Mouse (Mus musculus) MEL (cell line): ENCODE measurements around the gene Arfrp1. TPM values are rescaled to one million over a fixed set of nuclear protein-coding genes. Genes with fewer than 3 reads are reported as not detected.

Experiments used
- DNase-seq: peaks from one replicate; pipeline ENCODE4 v3.0.0; 2011; ENCODE audit warnings: low read depth, low spot score
- H3K27ac ChIP-seq: 2 replicates; pipeline ENCODE4 v1.5.1; 2012; ENCODE audit warnings: low read depth, mild to moderate bottlenecking, control low read depth, low read length, moderate library complexity; ENCODE audit not compliant: control insufficient read depth
- H3K27me3 ChIP-seq, 2 experiments: fragments of 150-350 bp in 1 of 2; sonication (generic) in 1 of 2; 2 replicates each; pipeline ENCODE4 v1.6.1; 2012; ENCODE audit warnings: low read length in 2 of 2, mild to moderate bottlenecking in 2 of 2, improper control_type of control experiment in 1 of 2, moderate library complexity in 1 of 2; ENCODE audit not compliant: insufficient read depth in 2 of 2, control insufficient read depth in 1 of 2
- H3K36me3 ChIP-seq, 2 experiments: 2 replicates each; pipeline ENCODE4 v1.6.1; 2012 to 2014; ENCODE audit warnings: low read length in 2 of 2, improper control_type of control experiment in 1 of 2, inconsistent platforms in 1 of 2, mild to moderate bottlenecking in 1 of 2; ENCODE audit not compliant: insufficient read depth in 2 of 2, control insufficient read depth in 1 of 2
- H3K4me1 ChIP-seq, 2 experiments: fragments of 150-350 bp in 1 of 2; sonication (generic) in 1 of 2; 2 replicates each; pipeline ENCODE4 v1.6.1; 2012; ENCODE audit warnings: low read length in 2 of 2, improper control_type of control experiment in 1 of 2, mild to moderate bottlenecking in 1 of 2; ENCODE audit not compliant: insufficient read depth in 2 of 2, control insufficient read depth in 1 of 2
- H3K4me3 ChIP-seq, 2 experiments: fragments of 150-350 bp in 1 of 2; sonication (generic) in 1 of 2; 2 replicates each; pipeline ENCODE4 v1.5.1; 2012; ENCODE audit warnings: low read depth in 2 of 2, low read length in 2 of 2, mild to moderate bottlenecking in 2 of 2, moderate library complexity in 2 of 2, control low read depth in 1 of 2, improper control_type of control experiment in 1 of 2; ENCODE audit not compliant: control insufficient read depth in 1 of 2, insufficient read depth in 1 of 2
- H3K79me2 ChIP-seq: 2 replicates; pipeline ENCODE4 v1.6.1; 2012; ENCODE audit warnings: mild to moderate bottlenecking, low read length, moderate library complexity; ENCODE audit not compliant: control insufficient read depth, poor library complexity, insufficient read depth
- H3K9ac ChIP-seq: 2 replicates; pipeline ENCODE4 v1.6.1; 2012; ENCODE audit warnings: low read depth, mild to moderate bottlenecking, control low read depth, low read length, moderate library complexity; ENCODE audit not compliant: control insufficient read depth, poor library complexity, severe bottlenecking
- H3K9me3 ChIP-seq: fragments of 150-350 bp; sonication (generic); replicated peaks from 2 replicates; pipeline ENCODE4 v1.6.1; 2012; ENCODE audit warnings: mild to moderate bottlenecking, low read length, improper control_type of control experiment, moderate library complexity; ENCODE audit not compliant: insufficient read depth
- BHLHE40 ChIP-seq: IDR thresholded peaks from 2 replicates; pipeline ENCODE4 v1.6.1; 2012; ENCODE audit warnings: low read depth, mild to moderate bottlenecking, inconsistent platforms, low read length, improper control_type of control experiment, borderline replicate concordance
- CHD2 ChIP-seq: IDR thresholded peaks from 2 replicates; pipeline ENCODE4 v1.6.1; 2011; ENCODE audit warnings: low read length, improper control_type of control experiment
- CTCF ChIP-seq, 3 experiments: IDR thresholded peaks in 2 of 3; conservative IDR thresholded peaks in 1 of 3; 2 replicates each; pipeline ENCODE4 v1.5.1; 2011 to 2012; ENCODE audit warnings: low read length in 3 of 3, low read depth in 2 of 3, mild to moderate bottlenecking in 2 of 3, improper control_type of control experiment in 1 of 3, inconsistent platforms in 1 of 3, mixed read lengths in 1 of 3, moderate library complexity in 1 of 3; ENCODE audit not compliant: control insufficient read depth in 1 of 3, insufficient read depth in 1 of 3, poor library complexity in 1 of 3, severe bottlenecking in 1 of 3
- ELF1 ChIP-seq: IDR thresholded peaks from 2 replicates; pipeline ENCODE4 v1.6.1; 2014; ENCODE audit warnings: low read depth, mild to moderate bottlenecking, inconsistent platforms, low read length, improper control_type of control experiment, moderate library complexity
- EP300 ChIP-seq, 2 experiments: IDR thresholded peaks; 2 replicates each; pipeline ENCODE4 v1.6.1; 2011; ENCODE audit warnings: improper control_type of control experiment in 2 of 2, low read length in 2 of 2, low read depth in 1 of 2, mild to moderate bottlenecking in 1 of 2
- ETS1 ChIP-seq: IDR thresholded peaks from 2 replicates; pipeline ENCODE4 v1.6.1; 2012; ENCODE audit warnings: low read depth, mild to moderate bottlenecking, inconsistent platforms, low read length, improper control_type of control experiment, moderate library complexity
- GABPA ChIP-seq: IDR thresholded peaks from 2 replicates; pipeline ENCODE4 v1.6.1; 2012; ENCODE audit warnings: low read depth, mild to moderate bottlenecking, inconsistent platforms, low read length, improper control_type of control experiment, moderate library complexity
- JUND ChIP-seq: IDR thresholded peaks from 2 replicates; pipeline ENCODE4 v1.6.1; 2011; ENCODE audit warnings: low read depth, mild to moderate bottlenecking, improper control_type of control experiment, low read length
- KAT2A ChIP-seq: conservative IDR thresholded peaks from 2 replicates; pipeline ENCODE4 v1.6.1; 2012; ENCODE audit warnings: low read depth, low read length, improper control_type of control experiment, inconsistent platforms
- MAX ChIP-seq: IDR thresholded peaks from 2 replicates; pipeline ENCODE4 v1.6.1; 2011; ENCODE audit warnings: low read length, improper control_type of control experiment
- MAZ ChIP-seq: IDR thresholded peaks from 2 replicates; pipeline ENCODE4 v1.6.1; 2012; ENCODE audit warnings: low read depth, mild to moderate bottlenecking, inconsistent platforms, low read length, improper control_type of control experiment
- MYB ChIP-seq: IDR thresholded peaks from 2 replicates; pipeline ENCODE4 v1.6.1; 2011; ENCODE audit warnings: mild to moderate bottlenecking, low read depth, low read length, improper control_type of control experiment
- POLR2AphosphoS2 ChIP-seq: IDR thresholded peaks from 2 replicates; pipeline ENCODE4 v1.6.1; 2011; ENCODE audit warnings: low read length, improper control_type of control experiment
- RCOR1 ChIP-seq: IDR thresholded peaks from 2 replicates; pipeline ENCODE4 v1.6.1; 2012; ENCODE audit warnings: low read depth, mild to moderate bottlenecking, inconsistent platforms, low read length, improper control_type of control experiment
- SMC3 ChIP-seq: IDR thresholded peaks from 2 replicates; pipeline ENCODE4 v1.6.1; 2011; ENCODE audit warnings: low read depth, low read length, improper control_type of control experiment
- TAL1 ChIP-seq: IDR thresholded peaks from 2 replicates; pipeline ENCODE4 v1.6.1; 2012; ENCODE audit warnings: mild to moderate bottlenecking, inconsistent platforms, low read length, moderate library complexity, mixed read lengths
- ZNF384 ChIP-seq: IDR thresholded peaks from 2 replicates; pipeline ENCODE4 v1.6.1; 2012; ENCODE audit warnings: low read depth, mild to moderate bottlenecking, inconsistent platforms, low read length, improper control_type of control experiment
- polyA plus RNA-seq, 2 experiments: library from polyadenylated mRNA; stranded (reverse) in 1 of 2; unstranded in 1 of 2; fragments of >175 nt in 1 of 2; fragments of >200 nt in 1 of 2; gene quantifications; 2 replicates each; pipeline versions ENCODE4 v1.2.1 to v1.2.4; 2012; ENCODE audit warnings: low replicate concordance in 2 of 2, low read depth in 1 of 2; ENCODE audit not compliant: insufficient read length in 2 of 2, insufficient read depth in 1 of 2, missing spikeins in 1 of 2
- total RNA-seq: library from RNA; depleted of rRNA; stranded (reverse); fragments of 300-350 nt; gene quantifications from 2 replicates; pipeline ENCODE4 v1.2.3, GENCODE M21; 2012

The Arfrp1 gene
- total and polyA plus RNA-seq, 3 experiments, result 36.8 to 68.8 TPM; not detected in 1

DNA sequence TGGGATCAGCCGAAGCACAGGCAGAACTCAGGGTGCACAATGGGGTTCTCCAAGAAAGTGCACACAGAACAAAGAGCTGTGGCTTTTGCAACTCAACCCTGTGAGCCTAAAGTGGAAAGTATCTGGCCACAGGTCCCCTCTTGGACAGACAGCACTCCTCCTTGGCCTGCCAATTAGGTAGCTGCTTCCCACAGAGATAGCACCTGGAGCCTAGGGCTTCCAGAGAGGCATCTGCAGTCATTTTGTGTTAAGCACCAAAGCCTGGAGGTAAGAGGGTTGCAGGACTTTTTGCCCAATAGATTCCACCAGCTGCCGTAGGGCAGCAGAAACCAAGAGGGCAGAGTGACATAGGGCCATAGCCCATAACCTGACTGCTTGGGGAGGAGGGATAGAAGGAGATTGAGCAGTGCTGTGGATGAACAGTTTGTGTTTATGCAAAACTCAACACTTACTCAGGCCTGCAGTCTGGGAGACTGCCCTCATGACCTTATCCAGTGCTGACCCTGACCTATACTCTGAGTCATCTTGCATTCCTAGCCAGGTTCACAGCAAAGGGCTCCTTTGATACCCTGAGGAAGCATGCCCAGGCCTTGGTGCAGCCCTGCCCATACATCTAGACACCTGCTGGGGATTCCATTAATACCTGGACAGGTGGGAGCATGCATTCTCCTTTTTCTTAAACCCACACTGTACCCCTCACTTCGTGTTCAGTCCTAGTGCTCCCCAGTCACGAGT is 25.1 kb upstream of the Arfrp1 start:
- TF ChIP-seq ZNF384 (no peak), TAL1 (no peak), ELF1 (no peak)
- Histone ChIP-seq H3K27me3 (no peaks in the 10 kb centered on the region), H3K36me3 (no peaks in the 10 kb centered on the region), H3K4me3 (no peak overlapping the region), H3K79me2 (no peaks in the 10 kb centered on the region), H3K27ac (no peak overlapping the region), H3K4me1 (no peaks in the 10 kb centered on the region), H3K9me3 (no peaks in the 10 kb centered on the region), H3K9ac (no peak overlapping the region)
- DNase-seq, result no peak

DNA sequence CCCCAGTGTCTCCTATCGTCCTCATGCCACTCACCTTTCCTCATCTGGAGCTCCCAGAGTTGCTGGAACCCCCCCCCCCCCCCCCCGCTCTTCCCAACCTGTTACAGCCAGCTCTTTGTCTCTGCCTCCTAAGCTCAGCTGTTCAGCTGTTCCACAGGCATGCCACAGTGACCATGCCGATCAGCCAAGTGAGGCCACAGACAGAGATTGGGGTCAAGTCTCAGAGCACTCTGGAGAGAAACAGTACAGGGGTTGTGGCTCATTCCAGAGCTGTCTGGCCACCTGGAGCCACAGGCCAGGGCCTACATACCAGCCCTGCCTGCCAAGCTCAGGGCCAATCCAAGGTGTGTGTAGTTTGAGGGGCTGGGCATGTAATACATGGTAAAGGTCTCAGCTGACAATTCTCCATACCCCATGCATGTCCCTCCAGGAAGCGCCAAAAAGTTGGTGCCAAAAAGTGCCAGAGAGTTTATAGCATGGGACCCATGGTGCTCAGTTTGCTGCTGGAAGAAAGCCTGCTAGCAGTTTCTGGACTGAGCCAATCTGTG is 21.5 kb upstream of the Arfrp1 start:
- Histone ChIP-seq H3K4me1 (no peaks in the 10 kb centered on the region), H3K36me3 (peaks cover 0 to 1% of the 10 kb centered on the region in 2 experiments; a peak in 1 of 4 replicates), H3K4me3 (no peak overlapping the region), H3K9ac (no peak overlapping the region), H3K27me3 (no peaks in the 10 kb centered on the region), H3K79me2 (no peaks in the 10 kb centered on the region), H3K27ac (no peak overlapping the region), H3K9me3 (no peaks in the 10 kb centered on the region)
- TF ChIP-seq MAX, result no peak
- TF ChIP-seq SMC3, result no peak
- TF ChIP-seq CHD2, result no peak
- TF ChIP-seq KAT2A, result no peak
- TF ChIP-seq MYB, result no peak
- no peak for TF ChIP-seq MAZ
- no peak for TF ChIP-seq BHLHE40
- TF ChIP-seq CTCF (IDR thresholded peaks at IDR 0.05 in 2 of 3, conservative IDR thresholded peaks at IDR 0.05 in 1 of 3; ENCODE audit: control insufficient read depth in 1 of 3, insufficient read depth in 1 of 3, low read depth in 2 of 3, low read length in 3 of 3, poor library complexity in 1 of 3, severe bottlenecking in 1 of 3), result no peak
- no peak for TF ChIP-seq EP300 (IDR thresholded peaks at IDR 0.05; ENCODE audit: low read depth in 1 of 2, low read length in 2 of 2)
- TF ChIP-seq RCOR1, result no peak
- no peak for TF ChIP-seq POLR2AphosphoS2
- TF ChIP-seq ETS1, result no peak
- no peak for TF ChIP-seq ELF1
- no peak for TF ChIP-seq GABPA
- no peak for TF ChIP-seq JUND
- DNase-seq, result no peak
